Mouse (Mus musculus): ENCODE measurements around the gene 2310034G01Rik. TPM values are rescaled to one million over a fixed set of nuclear protein-coding genes. Genes with fewer than 3 reads are reported as not detected.
A peak's percentile ranks its signal among the peaks of the same experiment; 100 is the strongest.

Gene 2310034G01Rik
- polyA plus RNA-seq, 1 experiment from 2014 or later = 3.1 TPM

GRCm38 (mm10) chr19:46369204-46369603, 19.1 kb upstream of the 2310034G01Rik start:
- Histone ChIP-seq H3K4me1 (ENCODE audit: control insufficient read depth, insufficient read depth, low read length) (no peaks in the 10 kb centered on the region), H3K4me3 (replicated peaks; ENCODE audit: low read depth, low read length) (no peak overlapping the region), H3K27me3 (ENCODE audit: control insufficient read depth, insufficient read depth, low read length) (no peaks in the 10 kb centered on the region), H3K4me2 (ENCODE audit: low read length) (no peak overlapping the region), H3K36me3 (ENCODE audit: control insufficient read depth, insufficient read depth, low read length) (no peaks in the 10 kb centered on the region), H3K9me3 (ENCODE audit: control insufficient read depth, low read length) (no peaks in the 10 kb centered on the region), H3K27ac (replicated peaks; ENCODE audit: low read depth, low read length) (no peak overlapping the region), H3K9ac (replicated peaks; ENCODE audit: low read length) (no peak overlapping the region)
- DNase-seq (peak; percentile 73), ATAC-seq (ENCODE audit: low FRiP score, low TSS enrichment) (no peak)
- 36% methylated on average over 4 of the region's 4 CpGs for WGBS

GRCm38 (mm10) chr19:46367798-46368590, 17.9 kb upstream of the 2310034G01Rik start:
- Histone ChIP-seq H3K4me3 (replicated peaks; ENCODE audit: low read depth, low read length) (no peak overlapping the region), H3K27me3 (ENCODE audit: control insufficient read depth, insufficient read depth, low read length) (no peaks in the 10 kb centered on the region), H3K9me3 (ENCODE audit: control insufficient read depth, low read length) (no peaks in the 10 kb centered on the region), H3K36me3 (ENCODE audit: control insufficient read depth, insufficient read depth, low read length) (no peaks in the 10 kb centered on the region), H3K4me1 (ENCODE audit: control insufficient read depth, insufficient read depth, low read length) (no peaks in the 10 kb centered on the region), H3K9ac (replicated peaks; ENCODE audit: low read length) (no peak overlapping the region), H3K4me2 (ENCODE audit: low read length) (no peak overlapping the region), H3K27ac (replicated peaks; ENCODE audit: low read depth, low read length) (no peak overlapping the region)
- WGBS = 89% methylated on average over 23 of the region's 23 CpGs
- ATAC-seq (ENCODE audit: low FRiP score, low TSS enrichment) (no peak), DNase-seq (no peak)

- Histone ChIP-seq H3K9me3 (ENCODE audit: control insufficient read depth, low read length) (no peaks in the 10 kb centered on the region), H3K4me2 (ENCODE audit: low read length) (no peak overlapping the region), H3K36me3 (ENCODE audit: control insufficient read depth, insufficient read depth, low read length) (no peaks in the 10 kb centered on the region), H3K4me1 (ENCODE audit: control insufficient read depth, insufficient read depth, low read length) (no peaks in the 10 kb centered on the region), H3K27ac (replicated peaks; ENCODE audit: low read depth, low read length) (no peak overlapping the region), H3K9ac (replicated peaks; ENCODE audit: low read length) (no peak overlapping the region), H3K27me3 (ENCODE audit: control insufficient read depth, insufficient read depth, low read length) (no peaks in the 10 kb centered on the region), H3K4me3 (replicated peaks; ENCODE audit: low read depth, low read length) (no peak overlapping the region)
- DNase-seq (no peak), ATAC-seq (ENCODE audit: low FRiP score, low TSS enrichment) (no peak)
- WGBS = 91% methylated on average over 11 of the region's 11 CpGs
These were observed 13.3 kb upstream of the 2310034G01Rik start for GRCm38 (mm10) chr19:46363294-46364009.

GRCm38 (mm10) chr19:46362104-46362503, 12.0 kb upstream of the 2310034G01Rik start:
- Histone ChIP-seq H3K4me3 (replicated peaks; ENCODE audit: low read depth, low read length) (no peak overlapping the region), H3K4me2 (ENCODE audit: low read length) (no peak overlapping the region), H3K9ac (replicated peaks; ENCODE audit: low read length) (no peak overlapping the region), H3K27ac (replicated peaks; ENCODE audit: low read depth, low read length) (no peak overlapping the region), H3K9me3 (ENCODE audit: control insufficient read depth, low read length) (no peaks in the 10 kb centered on the region), H3K27me3 (ENCODE audit: control insufficient read depth, insufficient read depth, low read length) (peaks cover 9% of the 10 kb centered on the region; the same call in 1 of the 2 replicates), H3K36me3 (ENCODE audit: control insufficient read depth, insufficient read depth, low read length) (no peaks in the 10 kb centered on the region), H3K4me1 (ENCODE audit: control insufficient read depth, insufficient read depth, low read length) (0 out of 2 replicates have a peak, but pooled peaks cover 4% of the 10 kb centered on the region)
- DNase-seq (no peak), ATAC-seq (ENCODE audit: low FRiP score, low TSS enrichment) (no peak)
- 91% methylated on average over 8 of the region's 8 CpGs for WGBS

- Histone ChIP-seq H3K4me2 (ENCODE audit: low read length) (no peak overlapping the region), H3K4me1 (ENCODE audit: control insufficient read depth, insufficient read depth, low read length) (0 out of 2 replicates have a peak, but pooled peaks cover 4% of the 10 kb centered on the region), H3K9ac (replicated peaks; ENCODE audit: low read length) (no peak overlapping the region), H3K4me3 (replicated peaks; ENCODE audit: low read depth, low read length) (no peak overlapping the region), H3K9me3 (ENCODE audit: control insufficient read depth, low read length) (no peaks in the 10 kb centered on the region), H3K27me3 (ENCODE audit: control insufficient read depth, insufficient read depth, low read length) (peaks cover 9% of the 10 kb centered on the region; the same call in 1 of the 2 replicates), H3K27ac (replicated peaks; ENCODE audit: low read depth, low read length) (no peak overlapping the region), H3K36me3 (ENCODE audit: control insufficient read depth, insufficient read depth, low read length) (no peaks in the 10 kb centered on the region)
- 63% methylated on average over 4 of the region's 4 CpGs for WGBS
- no peak for ATAC-seq (ENCODE audit: low FRiP score, low TSS enrichment)
- no peak for DNase-seq
These were observed 8.3 kb upstream of the 2310034G01Rik start for GRCm38 (mm10) chr19:46358381-46358780.

GRCm38 (mm10) chr19:46357344-46358280, 7.5 kb upstream of the 2310034G01Rik start:
- no peaks in the 10 kb centered on the region for H3K36me3 ChIP-seq (ENCODE audit: control insufficient read depth, insufficient read depth, low read length)
- no peak overlapping the region for H3K27ac ChIP-seq (replicated peaks; ENCODE audit: low read depth, low read length)
- DNase-seq (no peak), ATAC-seq (ENCODE audit: low FRiP score, low TSS enrichment) (no peak)
- H3K9me3 ChIP-seq (ENCODE audit: control insufficient read depth, low read length) = no peaks in the 10 kb centered on the region
- peak overlapping the region; percentile 57 for H3K9ac ChIP-seq (replicated peaks; ENCODE audit: low read length)
- H3K4me1 ChIP-seq (ENCODE audit: control insufficient read depth, insufficient read depth, low read length) = 0 out of 2 replicates have a peak, but pooled peaks cover 4% of the 10 kb centered on the region
- H3K27me3 ChIP-seq (ENCODE audit: control insufficient read depth, insufficient read depth, low read length) = peaks cover 9% of the 10 kb centered on the region; the same call in 1 of the 2 replicates
- peak overlapping the region; percentile 42 for H3K4me3 ChIP-seq (replicated peaks; ENCODE audit: low read depth, low read length)
- H3K4me2 ChIP-seq (ENCODE audit: low read length) = peak overlapping the region; percentile 69
- WGBS = 19% methylated on average over 25 of the region's 25 CpGs

- ATAC-seq (ENCODE audit: low FRiP score, low TSS enrichment) (peak; percentile 86; the same call in 1 of the 2 replicates), DNase-seq (peak; percentile 96)
- Histone ChIP-seq H3K9me3 (ENCODE audit: control insufficient read depth, low read length) (no peaks in the 10 kb centered on the region), H3K36me3 (ENCODE audit: control insufficient read depth, insufficient read depth, low read length) (no peaks in the 10 kb centered on the region), H3K4me3 (replicated peaks; ENCODE audit: low read depth, low read length) (peak overlapping the region; percentile 42), H3K4me1 (ENCODE audit: control insufficient read depth, insufficient read depth, low read length) (0 out of 2 replicates have a peak, but pooled peaks cover 4% of the 10 kb centered on the region), H3K4me2 (ENCODE audit: low read length) (peak overlapping the region; percentile 69), H3K9ac (replicated peaks; ENCODE audit: low read length) (peak overlapping the region; percentile 57), H3K27me3 (ENCODE audit: control insufficient read depth, insufficient read depth, low read length) (peaks cover 9% of the 10 kb centered on the region; the same call in 1 of the 2 replicates), H3K27ac (replicated peaks; ENCODE audit: low read depth, low read length) (no peak overlapping the region)
- under 1% methylated on average over 29 of the region's 29 CpGs for WGBS
These were observed 6.6 kb upstream of the 2310034G01Rik start for GRCm38 (mm10) chr19:46356701-46357138.

- Histone ChIP-seq H3K36me3 (ENCODE audit: control insufficient read depth, insufficient read depth, low read length) (no peaks in the 10 kb centered on the region), H3K4me2 (ENCODE audit: low read length) (peak overlapping the region; percentile 89), H3K27me3 (ENCODE audit: control insufficient read depth, insufficient read depth, low read length) (peaks cover 3% of the 10 kb centered on the region; the same call in 1 of the 2 replicates), H3K9ac (replicated peaks; ENCODE audit: low read length) (peak overlapping the region; percentile 79), H3K9me3 (ENCODE audit: control insufficient read depth, low read length) (no peaks in the 10 kb centered on the region), H3K4me1 (ENCODE audit: control insufficient read depth, insufficient read depth, low read length) (peaks cover 6% of the 10 kb centered on the region; the same call in 1 of the 2 replicates), H3K27ac (replicated peaks; ENCODE audit: low read depth, low read length) (0 out of 2 replicates have a peak overlapping the region, but pooled peaks have one; percentile 90), H3K4me3 (replicated peaks; ENCODE audit: low read depth, low read length) (peak overlapping the region; percentile 62)
- DNase-seq (no peak), ATAC-seq (ENCODE audit: low FRiP score, low TSS enrichment) (no peak)
- 23% methylated on average over 6 of the region's 6 CpGs for WGBS
These were observed 552 bp downstream of the 2310034G01Rik start for GRCm38 (mm10) chr19:46349550-46349949.
